Mouse (Mus musculus): ENCODE measurements at regions not wholly inside any gene's neighbourhood (a gene's known extent, or its start where the extent isn't known, plus 50 kb on each side); places are given as distances from the start of the nearest gene placed in this dataset.

DNA sequence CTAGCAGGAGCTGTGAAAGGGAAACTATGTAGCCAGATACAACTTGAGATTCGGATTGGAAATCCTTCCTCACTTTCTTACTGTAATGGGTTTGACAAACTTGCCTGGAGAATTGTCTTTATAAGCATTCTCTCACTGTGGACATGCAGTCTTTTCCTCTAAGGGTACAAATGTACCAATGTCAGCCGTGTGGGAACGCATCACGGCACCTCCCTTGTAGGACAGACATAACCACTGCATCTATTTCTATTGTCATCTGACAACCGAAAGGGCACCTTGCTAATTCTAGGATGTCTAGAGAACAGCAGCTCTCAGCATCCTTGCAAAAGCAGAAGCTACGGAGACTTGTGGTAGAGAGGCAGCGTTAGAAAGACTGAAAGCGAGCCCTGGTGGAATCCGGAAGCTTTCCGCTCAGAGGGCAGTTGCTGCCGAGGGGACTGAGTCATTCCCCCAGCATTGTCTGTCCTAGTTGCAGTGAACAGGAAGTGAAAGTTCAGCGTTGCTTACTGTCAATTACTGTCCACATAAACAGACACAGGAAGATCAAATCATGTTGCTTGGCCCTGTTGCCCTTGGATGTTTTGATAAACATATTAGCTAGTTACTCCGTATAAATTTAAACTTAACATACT is 83.5 kb upstream of the Hgf start:
- no peaks in the 10 kb centered on the region for H3K36me3 ChIP-seq (ENCODE audit: control insufficient read depth)
- no peaks in the 10 kb centered on the region for H3K27me3 ChIP-seq (ENCODE audit: control insufficient read depth)
- peaks cover 19% of the 10 kb centered on the region for H3K4me1 ChIP-seq (ENCODE audit: control insufficient read depth)
- H3K9me3 ChIP-seq (ENCODE audit: control insufficient read depth, low read length), result no peaks in the 10 kb centered on the region
- TF ChIP-seq TAL1 (IDR thresholded peaks at IDR 0.05; ENCODE audit: low read length) (no peak), GATA1 (IDR thresholded peaks at IDR 0.05; ENCODE audit: low read length) (no peak)
- peak overlapping the region; percentile 37 for H3K4me3 ChIP-seq (replicated peaks)

DNA sequence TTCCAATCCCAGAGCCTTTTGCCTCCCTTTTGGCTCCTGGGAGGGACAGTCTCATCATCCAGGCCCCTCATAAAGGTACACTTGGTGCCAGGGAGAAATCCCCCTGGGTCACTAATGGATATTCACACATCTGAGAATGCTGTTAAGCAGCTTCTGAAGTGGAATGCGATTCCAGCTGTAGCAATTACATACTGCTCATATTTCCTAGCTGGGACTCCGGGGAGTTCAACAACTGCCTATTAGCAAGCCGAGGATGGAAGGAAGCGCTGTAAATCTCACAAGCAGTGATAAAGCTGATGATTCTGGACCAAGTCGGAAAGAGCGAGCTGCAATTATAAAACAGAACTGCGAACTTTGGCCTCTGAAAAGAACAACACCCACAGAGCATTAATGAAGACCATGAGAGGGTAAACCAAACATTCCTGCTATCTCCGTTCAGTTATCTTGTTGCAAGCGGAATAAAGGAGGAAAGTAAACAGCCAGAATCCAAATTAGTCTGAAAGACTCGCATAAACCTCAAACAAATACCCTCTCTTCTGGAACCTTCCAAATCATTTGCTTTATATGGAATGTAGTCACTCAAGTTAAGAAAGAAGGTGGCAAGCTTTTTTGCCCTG is 82.8 kb upstream of the Hgf start:
- Histone ChIP-seq H3K36me3 (ENCODE audit: control insufficient read depth) (no peaks in the 10 kb centered on the region), H3K4me1 (ENCODE audit: control insufficient read depth) (peaks cover 19% of the 10 kb centered on the region), H3K27me3 (ENCODE audit: control insufficient read depth) (no peaks in the 10 kb centered on the region), H3K9me3 (ENCODE audit: control insufficient read depth, low read length) (no peaks in the 10 kb centered on the region), H3K4me3 (replicated peaks) (no peak overlapping the region)
- TF ChIP-seq GATA1 (IDR thresholded peaks at IDR 0.05; ENCODE audit: low read length) (no peak), TAL1 (IDR thresholded peaks at IDR 0.05; ENCODE audit: low read length) (no peak)

DNA sequence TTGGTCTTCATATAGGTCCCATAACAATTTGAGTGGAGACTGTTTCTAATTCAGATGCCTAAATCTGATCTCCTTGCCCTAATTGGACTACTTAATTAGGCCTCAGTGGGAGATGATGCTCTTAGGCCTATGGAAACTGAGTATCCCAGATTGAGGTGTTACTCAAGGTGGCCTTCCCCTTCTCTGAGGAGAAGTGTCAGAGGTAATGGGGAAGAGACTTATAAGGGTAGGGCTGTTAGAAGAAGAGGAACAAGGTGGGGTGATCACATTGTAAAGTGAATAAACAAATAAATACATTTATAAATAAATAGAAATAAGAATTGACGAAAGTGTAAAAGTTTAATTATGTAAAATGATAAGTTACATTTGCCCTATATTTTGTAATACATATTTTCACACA is 65.3 kb upstream of the Hgf start:
- Histone ChIP-seq H3K4me1 (ENCODE audit: control insufficient read depth) (no peaks in the 10 kb centered on the region), H3K36me3 (ENCODE audit: control insufficient read depth) (no peaks in the 10 kb centered on the region), H3K27me3 (ENCODE audit: control insufficient read depth) (no peaks in the 10 kb centered on the region), H3K9me3 (ENCODE audit: control insufficient read depth, low read length) (no peaks in the 10 kb centered on the region), H3K4me3 (replicated peaks) (no peak overlapping the region)
- TF ChIP-seq TAL1 (IDR thresholded peaks at IDR 0.05; ENCODE audit: low read length) (no peak), GATA1 (IDR thresholded peaks at IDR 0.05; ENCODE audit: low read length) (no peak)

DNA sequence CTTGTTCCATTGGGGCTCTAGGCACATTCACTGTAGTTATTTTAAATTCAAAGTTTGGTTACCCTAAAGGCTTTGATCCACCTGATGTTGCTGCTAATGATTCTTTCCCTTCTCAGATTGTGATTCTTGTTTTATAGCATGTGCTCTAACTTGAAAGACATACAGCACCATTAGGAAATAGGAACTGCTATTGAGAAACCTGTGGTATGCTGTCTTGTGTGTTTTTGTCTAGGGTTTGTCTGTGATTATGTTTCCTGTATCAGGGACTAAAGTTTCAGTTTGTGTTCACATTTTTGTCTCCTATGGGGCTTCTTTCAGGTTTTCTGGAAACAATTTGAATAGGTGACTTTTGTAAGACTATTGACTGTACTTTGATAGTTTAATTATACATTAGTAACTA is 63.5 kb upstream of the Hgf start:
- Histone ChIP-seq H3K4me1 (ENCODE audit: control insufficient read depth) (no peaks in the 10 kb centered on the region), H3K36me3 (ENCODE audit: control insufficient read depth) (no peaks in the 10 kb centered on the region), H3K27me3 (ENCODE audit: control insufficient read depth) (no peaks in the 10 kb centered on the region), H3K4me3 (replicated peaks) (no peak overlapping the region), H3K9me3 (ENCODE audit: control insufficient read depth, low read length) (no peaks in the 10 kb centered on the region)
- TF ChIP-seq TAL1 (IDR thresholded peaks at IDR 0.05; ENCODE audit: low read length) (no peak), GATA1 (IDR thresholded peaks at IDR 0.05; ENCODE audit: low read length) (no peak)

DNA sequence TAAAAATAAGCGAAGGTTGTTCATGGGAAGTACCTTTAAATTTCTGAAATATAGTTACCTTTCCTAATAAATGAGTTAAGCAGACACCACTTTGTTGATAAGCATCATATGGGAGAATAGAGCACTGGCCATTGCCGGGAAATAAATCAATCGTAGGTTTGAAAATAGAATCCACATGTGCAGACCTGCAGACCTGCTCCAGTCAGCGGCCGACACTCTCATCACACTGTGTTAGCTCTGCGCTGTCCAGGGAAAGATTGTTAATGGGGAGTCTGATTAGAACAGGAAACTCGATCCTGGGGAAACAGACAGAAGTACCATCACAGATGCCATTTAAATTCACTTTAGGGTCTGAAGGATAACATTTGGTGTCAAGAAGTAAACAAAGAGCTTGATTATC is 53.4 kb upstream of the Hgf start:
- no peaks in the 10 kb centered on the region for H3K4me1 ChIP-seq (ENCODE audit: control insufficient read depth)
- no peaks in the 10 kb centered on the region for H3K36me3 ChIP-seq (ENCODE audit: control insufficient read depth)
- no peak overlapping the region for H3K4me3 ChIP-seq (replicated peaks)
- no peaks in the 10 kb centered on the region for H3K27me3 ChIP-seq (ENCODE audit: control insufficient read depth)
- H3K9me3 ChIP-seq (ENCODE audit: control insufficient read depth, low read length), result no peaks in the 10 kb centered on the region
- TF ChIP-seq TAL1 (IDR thresholded peaks at IDR 0.05; ENCODE audit: low read length) (no peak), GATA1 (IDR thresholded peaks at IDR 0.05; ENCODE audit: low read length) (no peak)
